Mouse (Mus musculus): ENCODE data around the gene Ppp1r3c. TPM values are rescaled to one million over a fixed set of nuclear protein-coding genes. Genes with fewer than 3 reads are reported as not detected.

Ppp1r3c gene
- total RNA-seq, 2 experiments from 2014 or later: not detected

GRCm38 (mm10) chr19:36686016-36686415 is 50.4 kb downstream of the Ppp1r3c start:
- ATAC-seq (replicated peaks; ENCODE audit: poor library complexity): no peak

- ATAC-seq (replicated peaks; ENCODE audit: poor library complexity): no peak
These were observed 53.9 kb downstream of the Ppp1r3c start for GRCm38 (mm10) chr19:36682560-36682959.

Other genes with a start within 250 kb of the Ppp1r3c start
- gene Hectd2, start 182.0 kb downstream of the Ppp1r3c start, total RNA-seq (2015): 3.4 and 4.2 TPM in 2 replicates
- gene Hectd2, start 182.0 kb downstream of the Ppp1r3c start, total RNA-seq (2017): 1.3 and 1.8 TPM in 2 replicates
- gene Tnks2, start 97.6 kb upstream of the Ppp1r3c start, total RNA-seq (2015): 54.4 and 56.4 TPM in 2 replicates
- 54.4 and 63.1 TPM in 2 replicates for gene Tnks2, start 97.6 kb upstream of the Ppp1r3c start, total RNA-seq (2017)
- 2.0 and 3.6 TPM in 2 replicates for gene Fgfbp3, start 183.0 kb upstream of the Ppp1r3c start, total RNA-seq (2015)
- 0.58 and 2.0 TPM in 2 replicates for gene Fgfbp3, start 183.0 kb upstream of the Ppp1r3c start, total RNA-seq (2017)
- gene Btaf1, start 189.4 kb upstream of the Ppp1r3c start, total RNA-seq (2015): 39.9 and 45.4 TPM in 2 replicates
- 51.6 and 71.5 TPM in 2 replicates for gene Btaf1, start 189.4 kb upstream of the Ppp1r3c start, total RNA-seq (2017)

All from megakaryocyte progenitor cell, adult 5-6 weeks (primary cell).